9 mouse cellular contexts compared by ENCODE assay signal in genomic region chr16:32803252-32803853, GRCm38 (mm10). TPM values are rescaled to one million over a fixed set of nuclear protein-coding genes. Genes with fewer than 3 reads are reported as not detected.
A peak's percentile ranks its signal among the peaks of the same experiment; 100 is the strongest.
DNase-seq lines count a peak whose midpoint lies in the region; ATAC-seq and TF ChIP-seq lines count a peak whose summit lies in the region.
"Had no signal": no experiment of that assay in that cellular context is flagged by ENCODE, and none has a peak within 500 bp of the region (broad histone marks: within the 10 kb centered on the region; RNA-seq: fewer than 3 reads in every experiment).

No protein-coding gene starts in this region.

- no peaks in the 10 kb centered on the region for H3K9me3 ChIP-seq in hindbrain, embryonic 14.5 days (ENCODE audit: control insufficient read depth, low read length)
- H3K9me3 ChIP-seq in hindbrain, embryonic 12.5 days (replicated peaks) = no peaks in the 10 kb centered on the region
- H3K9me3 ChIP-seq in limb, embryonic 14.5 days (ENCODE audit: control insufficient read depth, low read length) = no peaks in the 10 kb centered on the region

- TF ChIP-seq POLR2A in limb, embryonic 14.5 days (IDR thresholded peaks at IDR 0.05; ENCODE audit: borderline replicate concordance, extremely low read depth, insufficient read depth, insufficient read length) = no peak

- no peak overlapping the region for H3K4me3 ChIP-seq in hindbrain, embryonic 14.5 days (replicated peaks; ENCODE audit: low read length)
- H3K4me3 ChIP-seq in hindbrain, embryonic 12.5 days = no peak overlapping the region
- H3K4me3 ChIP-seq in limb, embryonic 14.5 days (replicated peaks; ENCODE audit: low read length) = no peak overlapping the region

- H3K4me1 ChIP-seq in hindbrain, embryonic 14.5 days (replicated peaks; ENCODE audit: control insufficient read depth, insufficient read depth, low read length) = no peaks in the 10 kb centered on the region
- 0 out of 2 replicates have a peak, but pooled peaks cover 5% of the 10 kb centered on the region for H3K4me1 ChIP-seq in hindbrain, embryonic 12.5 days
- peaks cover 7% of the 10 kb centered on the region; the same call in 1 of the 2 replicates for H3K4me1 ChIP-seq in limb, embryonic 14.5 days (ENCODE audit: control insufficient read depth, insufficient read depth, low read length)

- H3K27ac ChIP-seq in hindbrain, embryonic 14.5 days = no peak overlapping the region
- no peak overlapping the region for H3K27ac ChIP-seq in hindbrain, embryonic 12.5 days
- H3K27ac ChIP-seq in limb, embryonic 14.5 days (replicated peaks; ENCODE audit: low read depth, low read length) = 0 out of 2 replicates have a peak overlapping the region, but pooled peaks have one; percentile 19
- H3K27ac ChIP-seq: liver, embryonic 14.5 days had no signal

- no peaks in the 10 kb centered on the region for H3K27me3 ChIP-seq in hindbrain, embryonic 14.5 days (ENCODE audit: control insufficient read depth, insufficient read depth, low read length)
- H3K27me3 ChIP-seq in hindbrain, embryonic 12.5 days = 0 out of 2 replicates have a peak, but pooled peaks cover 2% of the 10 kb centered on the region
- no peaks in the 10 kb centered on the region for H3K27me3 ChIP-seq in limb, embryonic 14.5 days (ENCODE audit: control insufficient read depth, insufficient read depth, low read length)

- no peaks in the 10 kb centered on the region for H3K36me3 ChIP-seq in hindbrain, embryonic 14.5 days (replicated peaks; ENCODE audit: control insufficient read depth, insufficient read depth)
- no peaks in the 10 kb centered on the region for H3K36me3 ChIP-seq in hindbrain, embryonic 12.5 days
- no peaks in the 10 kb centered on the region for H3K36me3 ChIP-seq in limb, embryonic 14.5 days (ENCODE audit: control insufficient read depth, insufficient read depth, low read length)

- no peak overlapping the region for H3K9ac ChIP-seq in hindbrain, embryonic 14.5 days
- H3K9ac ChIP-seq in hindbrain, embryonic 12.5 days = no peak overlapping the region
- H3K9ac ChIP-seq in limb, embryonic 14.5 days (ENCODE audit: low read depth, low read length, severe bottlenecking) = no peak overlapping the region
- H3K9ac ChIP-seq: liver, embryonic 14.5 days had no signal

- ATAC-seq in hindbrain, embryonic 14.5 days (ENCODE audit: low FRiP score) = peak; percentile 82; the same call in 1 of the 2 replicates
- ATAC-seq in hindbrain, embryonic 12.5 days (ENCODE audit: low FRiP score) = no peak
- ATAC-seq in limb, embryonic 14.5 days (ENCODE audit: low FRiP score, low read depth) = peak; percentile 56
- no peak for ATAC-seq in erythroblast, adult 5-6 weeks (replicated peaks; ENCODE audit: low FRiP score, poor library complexity, severe bottlenecking)

- peak; percentile 68 for DNase-seq in hindbrain, embryonic 14.5 days (ENCODE audit: low spot score)
- peak; percentile 72 to 76 for DNase-seq in adrenal gland, postnatal 36 days
- peak; percentile 12 to 15 for DNase-seq in frontal cortex, postnatal 25 days (ENCODE audit: low spot score in 2 of 2)
- peak; percentile 59 to 65 for DNase-seq in kidney, adult 8-10 months
- DNase-seq in limb, embryonic 14.5 days (ENCODE audit: low spot score) = peak; percentile 69
- peak; percentile 56 for DNase-seq in ovary, postnatal 14 days (ENCODE audit: low spot score)

- 44% methylated on average over 6 of the region's 6 CpGs for WGBS in hindbrain, embryonic 14.5 days
- 62% methylated on average over 6 of the region's 6 CpGs for WGBS in hindbrain, embryonic 12.5 days
- WGBS in limb, embryonic 14.5 days = 26% methylated on average over 6 of the region's 6 CpGs

- no peak overlapping the region for H3K4me2 ChIP-seq in hindbrain, embryonic 14.5 days (replicated peaks)
- H3K4me2 ChIP-seq in hindbrain, embryonic 12.5 days (replicated peaks) = no peak overlapping the region
- H3K4me2 ChIP-seq in limb, embryonic 14.5 days (replicated peaks; ENCODE audit: low read depth, low read length, severe bottlenecking) = no peak overlapping the region

RNA-seq across cellular contexts. Expression of gene Muc20, which starts 6.1 kb away (rescaled TPM):
- not detected in 2 replicates for polyA plus RNA-seq in hindbrain, embryonic 14.5 days (2014; fragmentation: Nextera tagmentation; extraction: Ambion mirVana)
- 0.06 and 0.13 TPM in 2 replicates for polyA plus RNA-seq in hindbrain, embryonic 12.5 days (2016; fragmentation: Nextera tagmentation; extraction: Ambion mirVana)
- not detected for total RNA-seq in adrenal gland, postnatal 36 days (2021)
- 0.11 and 0.18 TPM in 2 replicates for polyA plus RNA-seq in limb, embryonic 14.5 days (2012; rRNA removed)
- 0.12 and 0.14 TPM in 2 replicates for polyA plus RNA-seq in limb, embryonic 14.5 days (2014; fragmentation: Nextera tagmentation; extraction: Ambion mirVana)
- not detected in 2 replicates for total RNA-seq in erythroblast, adult 5-6 weeks (2015; ENCODE audit: low replicate concordance)
- total RNA-seq in erythroblast, adult 5-6 weeks (2017; ENCODE audit: low replicate concordance) = not detected in 2 replicates

RNA-seq across cellular contexts. Expression of gene Smbd1, which starts 6.9 kb away (rescaled TPM):
- polyA plus RNA-seq in hindbrain, embryonic 14.5 days (2014; fragmentation: Nextera tagmentation; extraction: Ambion mirVana) = not detected in 2 replicates
- not detected in 2 replicates for polyA plus RNA-seq in hindbrain, embryonic 12.5 days (2016; fragmentation: Nextera tagmentation; extraction: Ambion mirVana)
- not detected for total RNA-seq in adrenal gland, postnatal 36 days (2021)
- polyA plus RNA-seq in limb, embryonic 14.5 days (2012; rRNA removed) = not detected in 2 replicates
- not detected in 2 replicates for polyA plus RNA-seq in limb, embryonic 14.5 days (2014; fragmentation: Nextera tagmentation; extraction: Ambion mirVana)
- total RNA-seq in erythroblast, adult 5-6 weeks (2015; ENCODE audit: low replicate concordance) = not detected in 2 replicates
- not detected in 2 replicates for total RNA-seq in erythroblast, adult 5-6 weeks (2017; ENCODE audit: low replicate concordance)

Comparison
In these comparisons a context has a peak if more than half of its experiments do, and no peak if none do; other contexts are left out.
1. ATAC-seq: peak in hindbrain, embryonic 14.5 days (single experiment) and limb, embryonic 14.5 days (single experiment); none in hindbrain, embryonic 12.5 days (single experiment) and erythroblast, adult 5-6 weeks (single experiment).
2. DNase-seq: peak in every context shown above with its lines; median percentile 74 in adrenal gland, postnatal 36 days; 69 in limb, embryonic 14.5 days; 68 in hindbrain, embryonic 14.5 days; 62 in kidney, adult 8-10 months; 56 in ovary, postnatal 14 days; 14 in frontal cortex, postnatal 25 days.